Mouse (Mus musculus) CH12.LX (cell line): ENCODE data around the gene Rer1. TPM values are rescaled to one million over a fixed set of nuclear protein-coding genes. Genes with fewer than 3 reads are reported as not detected.
A peak's percentile ranks its signal among the peaks of the same experiment; 100 is the strongest.

Experiments
- DNase-seq: peaks from one replicate; pipeline ENCODE4 v3.0.0-alpha.2; 2013; ENCODE audit errors: extremely low read depth
- H3K27ac ChIP-seq: 2 replicates; pipeline ENCODE4 v1.5.1; 2012; ENCODE audit warnings: low read depth, mild to moderate bottlenecking, control low read depth, moderate library complexity; ENCODE audit not compliant: insufficient read depth
- H3K27me3 ChIP-seq: replicated peaks from 2 replicates; pipeline ENCODE3; 2012; ENCODE audit warnings: inconsistent platforms
- H3K36me3 ChIP-seq, 2 experiments: replicated peaks in 1 of 2; 2 replicates each; pipeline versions ENCODE3 to v1.6.1; 2012; ENCODE audit warnings: inconsistent platforms in 1 of 2, low read length in 1 of 2, mild to moderate bottlenecking in 1 of 2, mixed read lengths in 1 of 2, moderate library complexity in 1 of 2; ENCODE audit not compliant: control insufficient read depth in 1 of 2, insufficient read depth in 1 of 2
- H3K4me1 ChIP-seq, 2 experiments: 2 replicates each; pipeline ENCODE4 v1.6.1; 2012; ENCODE audit warnings: inconsistent platforms in 1 of 2, moderate library complexity in 1 of 2; ENCODE audit not compliant: insufficient read depth in 2 of 2, control insufficient read depth in 1 of 2
- H3K4me2 ChIP-seq: 2 replicates; pipeline ENCODE4 v1.6.1; 2012; ENCODE audit warnings: low read depth, mild to moderate bottlenecking, control low read depth; ENCODE audit not compliant: poor library complexity, insufficient read depth, severe bottlenecking
- H3K4me3 ChIP-seq, 3 experiments: fragments of 150-350 bp in 1 of 3; sonication (generic) in 1 of 3; replicated peaks in 1 of 3; 2 replicates each; pipeline versions ENCODE3 to v1.5.1; 2011 to 2012; ENCODE audit warnings: low read depth in 2 of 3, low read length in 2 of 3, mild to moderate bottlenecking in 2 of 3, moderate library complexity in 2 of 3, control low read depth in 1 of 3, improper control_type of control experiment in 1 of 3, inconsistent platforms in 1 of 3, mixed read lengths in 1 of 3; ENCODE audit not compliant: poor library complexity in 1 of 3
- H3K79me2 ChIP-seq: replicated peaks from 2 replicates; pipeline ENCODE4 v1.6.1; 2012; ENCODE audit warnings: mild to moderate bottlenecking, moderate library complexity; ENCODE audit not compliant: control insufficient read depth, poor library complexity, insufficient read depth, severe bottlenecking; ENCODE audit errors: extremely low read depth
- H3K9ac ChIP-seq: 2 replicates; pipeline ENCODE4 v1.6.1; 2012; ENCODE audit warnings: low read depth, mild to moderate bottlenecking, control low read depth, moderate library complexity; ENCODE audit not compliant: insufficient read depth
- H3K9me3 ChIP-seq: replicated peaks from 2 replicates; pipeline ENCODE3; 2012; ENCODE audit warnings: low read length, inconsistent platforms, mixed read lengths
- BHLHE40 ChIP-seq: IDR thresholded peaks from 2 replicates; pipeline ENCODE4 v1.6.1; 2011; ENCODE audit warnings: mild to moderate bottlenecking, low read depth, low read length, improper control_type of control experiment
- CHD1 ChIP-seq: IDR thresholded peaks from 2 replicates; pipeline ENCODE4 v1.6.1; 2012; ENCODE audit warnings: low read depth, low read length, improper control_type of control experiment, inconsistent platforms
- CHD2 ChIP-seq: IDR thresholded peaks from 2 replicates; pipeline ENCODE4 v1.6.1; 2011; ENCODE audit warnings: low read length, improper control_type of control experiment
- CTCF ChIP-seq, 2 experiments: IDR thresholded peaks in 1 of 2; conservative IDR thresholded peaks in 1 of 2; 2 replicates each; pipeline ENCODE4 v1.5.1; 2011 to 2012; ENCODE audit warnings: low read depth in 2 of 2, low read length in 2 of 2, improper control_type of control experiment in 1 of 2, inconsistent platforms in 1 of 2, mild to moderate bottlenecking in 1 of 2, moderate library complexity in 1 of 2
- E2F4 ChIP-seq: IDR thresholded peaks from 2 replicates; pipeline ENCODE4 v1.6.1; 2011; ENCODE audit warnings: low read depth, low read length, improper control_type of control experiment; ENCODE audit not compliant: insufficient replicate concordance
- EP300 ChIP-seq: IDR thresholded peaks from 2 replicates; pipeline ENCODE4 v1.6.1; 2011; ENCODE audit warnings: low read length, improper control_type of control experiment
- ETS1 ChIP-seq: conservative IDR thresholded peaks from 2 replicates; pipeline ENCODE4 v1.6.1; 2012; ENCODE audit warnings: low read depth, mild to moderate bottlenecking, inconsistent platforms, low read length, improper control_type of control experiment, moderate library complexity
- GABPA ChIP-seq: IDR thresholded peaks from 2 replicates; pipeline ENCODE4 v1.6.1; 2012; ENCODE audit warnings: low read depth, low read length, improper control_type of control experiment, inconsistent platforms; ENCODE audit not compliant: insufficient replicate concordance
- HCFC1 ChIP-seq: IDR thresholded peaks from 2 replicates; pipeline ENCODE4 v1.6.1; 2012; ENCODE audit warnings: low read depth, mild to moderate bottlenecking, inconsistent platforms, low read length, improper control_type of control experiment
- IRF4 ChIP-seq: IDR thresholded peaks from 2 replicates; pipeline ENCODE4 v1.6.1; 2014; ENCODE audit warnings: low read depth, mild to moderate bottlenecking, inconsistent platforms, low read length, improper control_type of control experiment
- JUN ChIP-seq: IDR thresholded peaks from 2 replicates; pipeline ENCODE4 v1.6.1; 2011; ENCODE audit warnings: low read depth, mild to moderate bottlenecking, low read length, improper control_type of control experiment, moderate library complexity; ENCODE audit not compliant: insufficient read depth
- JUND ChIP-seq: conservative IDR thresholded peaks from 2 replicates; pipeline ENCODE4 v1.6.1; 2011; ENCODE audit warnings: low read depth, low read length, improper control_type of control experiment
- KAT2A ChIP-seq: IDR thresholded peaks from 2 replicates; pipeline ENCODE4 v1.6.1; 2012; ENCODE audit warnings: low read length, improper control_type of control experiment, inconsistent platforms; ENCODE audit not compliant: insufficient replicate concordance
- MAX ChIP-seq: IDR thresholded peaks from 2 replicates; pipeline ENCODE4 v1.6.1; 2011; ENCODE audit warnings: low read length, improper control_type of control experiment
- MAZ ChIP-seq: IDR thresholded peaks from 2 replicates; pipeline ENCODE4 v1.6.1; 2012; ENCODE audit warnings: low read depth, mild to moderate bottlenecking, inconsistent platforms, low read length, improper control_type of control experiment, moderate library complexity
- MEF2A ChIP-seq: IDR thresholded peaks from 2 replicates; pipeline ENCODE4 v1.6.1; 2014; ENCODE audit warnings: low read depth, mild to moderate bottlenecking, inconsistent platforms, low read length, improper control_type of control experiment, borderline replicate concordance
- MXI1 ChIP-seq: IDR thresholded peaks from 2 replicates; pipeline ENCODE4 v1.6.1; 2011; ENCODE audit warnings: mild to moderate bottlenecking, low read depth, low read length, improper control_type of control experiment
- NELFE ChIP-seq: IDR thresholded peaks from 2 replicates; pipeline ENCODE4 v1.6.1; 2011; ENCODE audit warnings: low read depth, low read length, improper control_type of control experiment
- NRF1 ChIP-seq: IDR thresholded peaks from 2 replicates; pipeline ENCODE4 v1.6.1; 2014; ENCODE audit warnings: low read depth, mild to moderate bottlenecking, inconsistent platforms, low read length, improper control_type of control experiment, moderate library complexity
- PAX5 ChIP-seq: IDR thresholded peaks from 2 replicates; pipeline ENCODE4 v1.6.1; 2012; ENCODE audit warnings: low read length, inconsistent platforms, mixed read lengths
- RAD21 ChIP-seq: IDR thresholded peaks from 2 replicates; pipeline ENCODE4 v1.6.1; 2011; ENCODE audit warnings: low read depth, mild to moderate bottlenecking, low read length, improper control_type of control experiment, moderate library complexity
- RCOR1 ChIP-seq: conservative IDR thresholded peaks from 2 replicates; pipeline ENCODE4 v1.6.1; 2012; ENCODE audit warnings: low read depth, mild to moderate bottlenecking, inconsistent platforms, low read length, improper control_type of control experiment
- SIN3A ChIP-seq: IDR thresholded peaks from 2 replicates; pipeline ENCODE4 v1.6.1; 2012; ENCODE audit warnings: low read length, improper control_type of control experiment, inconsistent platforms
- SMC3 ChIP-seq: IDR thresholded peaks from 2 replicates; pipeline ENCODE4 v1.6.1; 2011; ENCODE audit warnings: low read depth, low read length, improper control_type of control experiment
- TBP ChIP-seq: conservative IDR thresholded peaks from 2 replicates; pipeline ENCODE4 v1.6.1; 2011; ENCODE audit warnings: low read depth, low read length, improper control_type of control experiment
- TCF12 ChIP-seq: IDR thresholded peaks from 2 replicates; pipeline ENCODE4 v1.6.1; 2014; ENCODE audit warnings: low read depth, mild to moderate bottlenecking, inconsistent platforms, low read length, improper control_type of control experiment
- UBTF ChIP-seq: IDR thresholded peaks from 2 replicates; pipeline ENCODE4 v1.6.1; 2012; ENCODE audit warnings: low read depth, mild to moderate bottlenecking, inconsistent platforms, low read length, improper control_type of control experiment, moderate library complexity
- USF2 ChIP-seq: conservative IDR thresholded peaks from 2 replicates; pipeline ENCODE4 v1.6.1; 2011; ENCODE audit warnings: low read depth, low read length, improper control_type of control experiment
- ZC3H11A ChIP-seq: IDR thresholded peaks from 2 replicates; pipeline ENCODE4 v1.6.1; 2012; ENCODE audit warnings: low read depth, mild to moderate bottlenecking, inconsistent platforms, low read length, improper control_type of control experiment
- ZMIZ1 ChIP-seq: IDR thresholded peaks from 2 replicates; pipeline ENCODE4 v1.6.1; 2012; ENCODE audit warnings: low read depth, mild to moderate bottlenecking, inconsistent platforms, low read length, improper control_type of control experiment
- dilution Hi-C: fragments of 300-500 bp; cut with MboI; formaldehyde crosslinking; loops from 2 replicates; pipeline ENCODE4 v1.14.3; 2020; ENCODE audit warnings: low sequenced_read_pairs; ENCODE audit not compliant: extremely low pct_unique_long_range_greater_than_20kb, extremely low pct_ligation_motif_present
- in situ Hi-C: fragments of 300-500 bp; cut with MboI; formaldehyde crosslinking; loops from 3 replicates; pipeline ENCODE4 v1.14.3; 2019; ENCODE audit warnings: low sequenced_read_pairs, low pct_ligation_motif_present, low pct_unique_long_range_greater_than_20kb, mixed read lengths
- polyA plus RNA-seq: library from polyadenylated mRNA; unstranded; fragments of >175 nt; gene quantifications from 2 replicates; pipeline ENCODE4 v1.2.1, GENCODE M21; 2012; ENCODE audit warnings: low read depth; ENCODE audit not compliant: insufficient read length
- total RNA-seq, 2 experiments: library from RNA; depleted of rRNA; stranded (reverse); fragments of 300-350 nt in 1 of 2; fragments of >200 nt in 1 of 2; gene quantifications; 2 replicates each; pipeline ENCODE4 v1.2.3; 2012 to 2014

Rer1 gene
- total and polyA plus RNA-seq, 3 experiments: 126 to 221 (median 135) TPM

DNA sequence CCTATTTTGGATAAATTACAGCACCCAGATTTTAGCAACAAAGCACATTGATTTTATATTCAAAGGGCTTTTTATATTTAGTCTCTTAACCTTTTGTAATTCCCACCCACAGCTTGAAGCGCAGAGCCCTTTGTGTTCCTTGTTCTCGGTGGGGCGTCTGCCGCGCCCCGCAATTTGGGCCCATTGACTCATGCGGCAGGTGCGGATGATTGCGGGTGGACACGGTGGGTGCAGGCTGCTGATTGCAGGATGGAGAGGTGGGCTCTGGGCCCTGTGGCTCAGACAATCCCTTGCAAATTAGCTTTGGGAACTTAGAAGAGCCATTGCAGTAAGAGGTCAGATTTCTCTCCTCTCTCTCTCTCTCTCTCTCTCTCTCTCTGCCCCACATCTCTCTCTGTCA lies 32.1 kb upstream of the Rer1 start:
- Histone ChIP-seq H3K4me2 (no peak overlapping the region), H3K9ac (no peak overlapping the region), H3K9me3 (no peaks in the 10 kb centered on the region), H3K79me2 (no peaks in the 10 kb centered on the region)
- TF ChIP-seq RCOR1: no peak
- TF ChIP-seq MAZ: no peak
- TF ChIP-seq ZMIZ1: no peak
- TF ChIP-seq JUND: no peak
- TF ChIP-seq USF2: no peak
- TF ChIP-seq SIN3A: no peak
- TF ChIP-seq CHD2: no peak
- TF ChIP-seq TCF12: no peak
- no peak for TF ChIP-seq ZC3H11A
- no peak for TF ChIP-seq CTCF (conservative IDR thresholded peaks at IDR 0.05 in 1 of 2, IDR thresholded peaks at IDR 0.05 in 1 of 2; ENCODE audit: low read depth in 2 of 2, low read length in 2 of 2)
- TF ChIP-seq NELFE: no peak
- TF ChIP-seq IRF4: no peak
- no peak for TF ChIP-seq MAX
- no peak for TF ChIP-seq ETS1
- no peak for TF ChIP-seq NRF1
- no peak for TF ChIP-seq BHLHE40
- TF ChIP-seq UBTF: no peak
- TF ChIP-seq E2F4: no peak
- TF ChIP-seq CHD1: no peak
- no peak for TF ChIP-seq GABPA
- TF ChIP-seq, all 38 proteins: peak for 0
- Histone ChIP-seq H3K27ac (no peak overlapping the region), H3K4me3 (no peak overlapping the region), H3K27me3 (no peaks in the 10 kb centered on the region), H3K4me1 (peaks cover 18 to 50% of the 10 kb centered on the region in 2 experiments), H3K36me3 (peaks cover 0 to 53% of the 10 kb centered on the region in 2 experiments)
- dilution Hi-C loops: no loop called here
- in situ Hi-C loops: no loop called here
- no peak for DNase-seq

DNA sequence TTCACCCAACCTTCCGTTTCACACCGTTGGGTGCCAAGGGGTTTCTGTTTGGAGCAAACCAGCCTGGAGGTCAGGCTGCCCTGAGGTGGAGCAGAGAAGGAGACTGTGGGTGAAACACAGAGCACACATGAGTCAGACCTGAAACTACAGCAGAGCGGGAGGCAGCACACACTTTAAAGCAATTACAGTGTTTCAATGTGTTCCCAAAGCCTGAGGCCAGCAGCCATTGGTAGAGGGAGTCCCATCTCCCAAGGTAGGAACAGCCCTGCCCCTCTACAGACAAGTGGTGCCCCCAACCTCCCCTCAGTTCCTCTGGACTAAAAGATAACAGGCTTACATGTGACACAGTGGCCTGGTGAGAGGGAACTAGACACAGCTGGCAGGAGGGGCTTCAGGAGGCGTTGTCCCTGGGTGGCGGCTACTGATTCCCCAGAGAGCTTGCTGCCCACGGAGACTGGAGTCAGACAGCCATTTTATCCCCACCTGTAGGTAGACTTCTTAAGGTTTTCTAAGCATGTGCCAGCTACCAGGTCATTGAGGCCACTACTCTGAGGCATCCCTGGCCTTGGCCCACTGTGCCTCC lies 31.3 kb upstream of the Rer1 start:
- in situ Hi-C loops: no loop called here
- no peaks in the 10 kb centered on the region for H3K27me3 ChIP-seq
- no peaks in the 10 kb centered on the region for H3K79me2 ChIP-seq
- H3K9me3 ChIP-seq: no peaks in the 10 kb centered on the region
- peaks cover 18 to 50% of the 10 kb centered on the region in 2 experiments for H3K4me1 ChIP-seq
- no peak overlapping the region for H3K27ac ChIP-seq
- H3K4me3 ChIP-seq: no peak overlapping the region
- dilution Hi-C loops: no loop called here
- no peak overlapping the region for H3K9ac ChIP-seq
- TF ChIP-seq HCFC1 (no peak), CHD2 (no peak), RCOR1 (no peak), JUND (no peak), SMC3 (no peak), CHD1 (no peak), IRF4 (peak; percentile 59), MEF2A (no peak), MXI1 (peak; percentile 22; the same call in 1 of the 2 replicates), KAT2A (no peak), USF2 (no peak), E2F4 (no peak), RAD21 (no peak), JUN (no peak), PAX5 (no peak), BHLHE40 (no peak), GABPA (no peak), ETS1 (no peak), UBTF (no peak), EP300 (peak; percentile 29; the same call in 1 of the 2 replicates), MAZ (no peak), TBP (no peak), ZMIZ1 (no peak)
- DNase-seq: peak; percentile 55
- H3K4me2 ChIP-seq: no peak overlapping the region
- peaks cover 0 to 57% of the 10 kb centered on the region in 2 experiments for H3K36me3 ChIP-seq
